Mouse (Mus musculus) kidney, postnatal 14 days (tissue): ENCODE measurements at regions not wholly inside any gene's neighbourhood (a gene's known extent, or its start where the extent isn't known, plus 50 kb on each side); places are given as distances from the start of the nearest gene placed in this dataset.

Experiments
- DNase-seq: peaks from one replicate; pipeline ENCODE4 v3.0.0; 2022; ENCODE audit warnings: mixed read lengths

DNA sequence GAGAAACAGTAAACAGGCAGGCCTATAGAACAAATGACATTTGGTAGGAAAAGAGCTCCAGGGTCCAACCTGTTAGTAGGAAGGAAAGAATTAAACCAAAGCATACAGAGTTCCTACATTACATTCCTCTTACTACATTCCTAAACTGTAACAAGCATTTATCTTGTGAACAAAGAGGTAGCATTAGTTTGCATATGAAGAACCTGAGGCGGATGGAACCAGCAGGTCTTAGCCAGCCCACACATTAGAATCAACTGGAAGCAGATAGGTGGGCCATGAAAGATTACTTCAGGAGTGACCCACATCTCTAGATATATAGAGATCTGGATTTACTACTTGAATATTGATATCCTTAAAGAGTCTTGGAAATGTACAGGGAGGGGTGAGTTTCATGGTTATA lies 238.8 kb downstream of the Klf5 start:
- DNase-seq, result no peak

DNA sequence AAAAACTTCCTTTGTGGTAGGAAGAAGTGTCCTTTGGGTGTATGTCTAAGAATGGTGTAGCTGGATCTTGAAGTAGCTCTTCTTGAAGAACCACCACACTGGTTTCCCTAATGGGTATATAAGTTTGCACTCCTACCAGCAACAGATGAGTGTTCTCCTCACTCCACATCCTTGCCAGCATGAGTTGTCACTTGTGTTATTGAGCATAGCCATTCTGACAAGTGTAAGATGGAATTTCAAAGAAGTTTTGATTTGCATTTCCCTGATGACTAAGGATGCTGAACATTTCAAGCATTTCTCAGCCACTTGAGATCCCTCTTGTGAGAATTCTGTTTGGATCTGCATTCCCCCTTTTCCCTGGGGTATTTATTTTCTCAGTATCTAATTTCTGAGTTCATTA lies 243.2 kb downstream of the Klf5 start:
- DNase-seq, result no peak

DNA sequence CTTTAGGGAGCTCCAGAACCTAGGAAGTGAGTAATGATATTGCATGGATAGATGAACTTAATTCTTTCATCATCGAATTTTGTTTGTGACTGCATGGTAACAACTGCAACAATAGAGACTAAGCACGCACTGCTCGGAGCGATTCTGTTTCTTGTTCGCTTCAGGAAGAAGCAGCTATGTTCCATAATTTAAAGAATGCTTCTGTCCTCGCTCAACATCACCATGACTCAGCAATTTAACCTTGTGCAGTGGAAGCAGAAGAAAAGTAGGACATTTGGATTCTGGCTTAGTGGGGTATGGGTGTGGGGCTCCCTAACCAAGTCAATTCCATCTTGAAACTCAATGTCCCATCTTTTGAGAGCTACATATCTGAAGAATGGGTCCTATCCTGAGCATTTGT lies 249.4 kb downstream of the Klf5 start:
- no peak for DNase-seq

DNA sequence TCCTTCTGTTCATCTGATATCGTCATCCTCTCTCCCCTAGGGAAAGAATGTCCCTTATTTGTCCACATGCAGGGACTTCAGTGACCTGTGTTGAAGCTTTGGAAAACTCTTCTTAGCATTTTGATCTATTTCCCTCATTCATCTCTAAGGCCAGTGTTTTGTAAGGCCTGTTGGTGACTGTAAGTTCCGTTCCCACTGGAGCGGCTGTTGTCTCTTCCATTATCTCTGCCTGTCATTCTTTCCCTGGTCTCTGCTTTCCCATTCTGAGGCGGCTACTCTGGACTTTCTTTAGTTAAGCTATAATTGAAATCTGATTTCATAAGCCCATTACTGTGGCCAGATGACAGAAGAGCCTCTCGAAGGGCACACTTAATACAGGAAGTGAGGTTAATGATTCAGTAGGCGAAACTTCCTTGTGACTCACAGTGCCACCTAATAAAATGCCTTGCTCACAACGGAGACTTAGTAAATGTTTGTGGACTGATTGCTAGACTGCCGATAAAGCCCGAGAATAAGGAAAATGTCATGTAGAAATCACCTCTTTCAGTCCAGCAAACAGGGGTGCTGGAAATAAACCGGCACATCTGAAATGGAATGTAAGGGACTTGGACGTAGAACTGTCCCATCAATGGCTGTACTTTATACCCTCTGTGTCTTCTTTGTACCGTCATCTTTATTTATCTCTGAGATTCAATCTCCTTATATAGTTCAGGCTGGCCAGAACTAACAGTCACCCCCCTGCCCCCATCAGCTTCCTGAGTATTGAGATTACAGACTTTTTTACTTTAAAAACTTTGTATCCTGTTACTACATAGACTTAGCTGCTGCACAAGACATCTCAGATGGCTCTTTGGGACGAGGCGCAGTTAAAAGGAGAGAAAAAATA lies 250.1 kb downstream of the Klf5 start:
- DNase-seq, result no peak

DNA sequence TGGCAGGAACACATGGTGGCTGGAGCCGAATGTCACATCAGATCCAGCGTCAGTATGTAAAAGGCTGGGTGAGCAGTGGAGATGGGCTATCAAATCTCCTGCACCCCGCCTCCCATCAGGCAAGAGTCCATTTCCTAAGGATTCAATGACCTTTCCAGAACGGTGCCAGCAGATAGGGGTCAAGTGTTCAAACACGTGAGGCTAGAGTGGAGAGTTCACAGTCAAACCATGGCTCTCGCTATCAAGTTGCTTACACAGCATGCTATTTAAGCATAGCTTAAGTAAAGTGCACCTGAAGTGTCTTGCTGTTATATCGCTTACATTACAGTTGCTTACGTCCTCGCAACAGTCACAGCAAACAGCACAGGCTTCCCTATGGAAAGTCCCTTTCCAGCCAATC lies 265.5 kb downstream of the Klf5 start:
- DNase-seq, result peak; percentile 7

DNA sequence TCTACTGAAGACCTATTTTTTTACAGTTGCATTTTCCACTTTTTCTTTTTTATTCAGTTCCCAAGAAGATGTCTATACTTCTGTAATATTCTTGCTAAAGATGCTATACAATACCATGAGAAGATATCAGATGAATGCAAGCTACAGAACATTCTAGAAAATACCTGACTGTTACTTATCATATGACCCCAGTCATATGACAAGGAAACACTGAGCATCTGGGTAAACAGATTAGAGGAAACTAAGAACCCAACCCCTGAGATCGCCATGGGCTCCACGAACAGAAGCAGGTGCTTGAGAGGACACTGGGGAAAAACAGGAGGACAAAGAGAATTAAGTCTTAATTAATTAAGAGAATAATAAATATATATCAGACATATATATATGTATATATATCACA lies 275.7 kb downstream of the Klf5 start:
- DNase-seq, result no peak

DNA sequence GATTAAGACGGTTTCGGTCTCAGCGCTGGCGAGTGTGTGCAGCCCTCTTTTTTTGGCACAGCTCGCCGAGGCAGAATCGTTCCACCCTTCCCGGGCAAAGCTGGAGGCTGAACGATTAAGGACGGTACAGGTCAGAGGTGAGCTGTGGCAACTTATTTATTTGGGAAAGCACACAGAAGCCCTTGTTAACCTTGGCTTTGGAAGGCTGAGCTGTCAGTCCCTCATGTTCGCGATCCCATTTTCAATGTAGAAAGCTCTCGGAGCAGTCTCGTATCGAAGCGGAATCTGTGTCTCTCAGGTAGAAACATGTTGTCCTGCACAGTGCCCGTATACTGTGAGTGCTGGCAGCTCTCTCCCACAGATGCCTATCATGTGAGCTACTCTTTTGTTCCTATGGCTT lies 280.2 kb downstream of the Klf5 start:
- DNase-seq, result peak; percentile 21

DNA sequence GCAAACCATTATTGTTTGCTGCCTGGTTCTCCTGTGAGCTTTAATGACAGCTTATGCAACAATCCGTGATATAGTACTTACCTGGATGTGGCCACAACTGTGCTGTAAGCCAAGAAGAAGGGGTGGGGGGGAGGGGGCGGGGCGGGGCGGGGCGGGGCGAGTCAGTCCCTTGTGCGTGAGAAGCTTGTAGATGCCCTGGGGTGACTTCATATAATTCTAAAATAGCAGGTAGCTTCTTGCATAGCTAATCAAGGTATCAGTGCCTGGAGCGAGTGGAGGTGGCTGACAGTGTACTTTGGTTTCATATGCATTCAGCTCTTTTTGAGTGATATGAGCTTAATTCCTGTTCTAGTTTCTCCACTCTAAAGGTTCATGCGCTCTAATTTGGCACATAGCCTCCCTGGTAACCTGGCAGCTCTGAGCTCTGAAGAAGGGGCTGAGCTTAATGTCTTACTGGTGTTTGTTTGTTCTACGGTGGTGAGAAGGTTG lies 280.8 kb downstream of the Klf5 start:
- DNase-seq, result peak; percentile 7

DNA sequence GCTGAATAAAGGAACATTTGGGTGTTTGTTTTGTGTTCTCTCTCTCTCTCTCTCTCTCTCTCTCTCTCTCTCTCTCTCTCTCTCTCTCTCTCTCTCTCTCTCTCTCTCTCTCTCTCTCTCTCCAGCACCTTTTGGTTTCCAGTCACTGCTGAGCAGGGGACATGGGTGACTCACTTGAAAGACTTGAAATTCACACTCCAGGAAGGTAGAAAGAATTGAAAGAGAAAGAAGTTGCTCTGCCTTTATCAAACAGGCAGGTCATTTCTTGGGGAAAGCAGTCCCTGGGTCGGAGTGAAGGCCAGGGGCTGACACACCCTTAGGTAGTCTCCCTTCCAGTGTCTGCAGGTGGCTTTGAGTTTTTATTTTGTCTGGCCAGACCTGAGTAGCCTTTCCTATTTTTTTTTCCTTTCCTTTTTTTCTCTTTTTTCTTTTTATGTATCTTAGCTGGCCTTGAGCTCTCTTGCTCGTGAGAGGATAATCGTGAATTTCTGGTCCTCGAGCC lies 281.3 kb downstream of the Klf5 start:
- DNase-seq, result no peak

DNA sequence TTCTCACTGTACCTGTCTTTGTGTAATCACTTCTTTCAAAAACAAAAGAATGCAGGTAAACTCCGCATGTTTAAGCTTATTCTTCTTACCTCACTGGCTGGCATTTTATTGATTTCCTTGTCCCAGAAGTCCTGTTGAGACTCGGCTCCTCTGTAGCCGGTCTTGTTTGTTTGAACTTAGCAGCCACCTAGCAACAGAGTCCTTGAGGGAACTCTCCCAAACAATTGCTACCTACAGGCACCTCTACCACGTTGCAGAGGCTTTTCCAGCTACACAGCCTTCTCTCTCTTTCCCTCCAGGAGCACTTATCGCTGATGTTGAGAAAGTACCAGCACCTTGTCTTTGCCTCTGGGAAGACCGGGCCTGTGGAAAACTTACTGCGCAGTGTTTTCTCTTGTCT lies 285.7 kb downstream of the Klf5 start:
- DNase-seq, result no peak

DNA sequence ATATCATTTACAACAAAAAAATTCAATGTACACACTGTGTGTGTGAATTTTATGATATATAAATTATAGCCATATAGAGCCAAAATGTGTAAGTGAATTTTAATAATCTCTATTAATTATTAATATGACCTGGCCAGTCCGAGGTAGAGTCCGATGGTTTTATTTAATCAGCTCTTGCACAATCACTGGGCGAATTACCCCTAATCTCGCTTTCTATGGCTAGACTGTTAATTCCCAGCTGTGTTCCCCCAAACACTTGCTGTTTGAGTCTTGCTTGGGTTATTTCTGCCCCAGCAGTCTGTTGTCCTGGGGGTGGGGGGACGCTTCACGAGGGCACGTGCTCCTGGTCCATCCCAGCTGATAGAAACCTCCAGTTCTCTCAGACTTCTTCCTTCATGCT lies 287.5 kb downstream of the Klf5 start:
- no peak for DNase-seq

DNA sequence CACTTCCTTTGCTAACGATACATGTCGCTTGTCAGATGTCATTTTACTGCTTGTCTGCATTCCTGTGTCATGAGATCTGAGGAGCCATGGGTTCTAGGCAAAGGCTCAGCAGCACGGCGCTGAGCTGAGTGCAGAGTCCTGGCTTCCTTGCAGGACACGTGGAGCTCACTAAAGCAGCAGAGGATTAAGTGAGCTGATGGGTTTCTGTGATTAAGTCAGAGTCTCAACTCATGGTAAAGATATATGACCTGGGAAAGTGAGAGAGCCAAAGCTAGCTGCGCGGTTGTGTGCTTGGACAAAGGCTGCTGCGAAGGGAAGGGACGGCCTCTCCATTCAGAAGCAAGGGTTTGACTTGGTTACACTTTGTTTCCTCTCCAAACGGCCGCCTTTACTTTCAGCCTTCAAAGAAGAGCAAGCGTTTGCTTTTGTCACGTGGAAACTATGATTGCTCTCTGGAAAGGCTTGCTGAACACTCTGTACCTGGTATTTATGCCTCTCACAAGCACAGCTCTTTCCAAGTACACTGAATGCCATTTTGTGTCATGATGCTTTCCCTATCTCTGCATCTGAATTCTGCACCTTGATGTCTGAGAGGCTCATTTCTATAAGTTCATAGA lies 292.5 kb downstream of the Klf5 start:
- DNase-seq, result no peak

DNA sequence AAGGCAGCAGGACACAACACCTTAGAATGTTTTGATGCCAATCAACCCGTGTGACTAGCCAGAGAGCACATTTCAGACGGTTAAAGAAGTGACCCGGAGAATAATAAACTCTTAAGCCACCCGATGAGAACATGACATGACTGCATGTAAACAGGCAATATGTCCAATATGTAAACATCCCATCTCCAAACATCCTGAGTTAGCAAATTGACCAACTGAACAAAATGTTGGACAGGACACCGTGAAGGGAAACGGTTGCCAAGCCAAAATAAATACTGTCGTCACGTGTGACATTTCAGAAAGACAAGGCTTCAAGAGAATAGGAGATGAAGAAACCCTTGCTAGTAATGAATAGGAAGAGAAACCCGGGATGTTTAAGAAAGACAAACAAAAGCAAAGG lies 294.4 kb downstream of the Klf5 start:
- DNase-seq, result no peak

DNA sequence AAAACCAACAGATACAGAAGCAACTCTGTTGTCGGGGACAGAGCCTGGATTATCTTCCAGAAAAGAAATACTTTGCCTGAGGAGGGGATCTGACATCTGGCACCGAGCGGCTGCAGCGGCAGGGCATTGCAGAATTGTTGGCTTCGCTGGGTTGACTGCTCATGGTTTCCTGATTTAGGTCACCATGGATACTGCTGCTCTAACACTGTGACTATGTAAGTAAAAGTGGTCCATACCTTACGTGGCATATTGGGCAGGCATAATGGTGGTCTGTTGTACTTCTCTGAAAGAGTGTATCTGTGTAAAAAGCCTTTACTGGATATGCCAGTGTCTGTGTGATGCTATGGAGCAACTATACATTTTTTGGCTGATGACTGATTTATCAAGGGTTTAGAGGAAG lies 295.4 kb downstream of the Klf5 start:
- DNase-seq, result no peak

DNA sequence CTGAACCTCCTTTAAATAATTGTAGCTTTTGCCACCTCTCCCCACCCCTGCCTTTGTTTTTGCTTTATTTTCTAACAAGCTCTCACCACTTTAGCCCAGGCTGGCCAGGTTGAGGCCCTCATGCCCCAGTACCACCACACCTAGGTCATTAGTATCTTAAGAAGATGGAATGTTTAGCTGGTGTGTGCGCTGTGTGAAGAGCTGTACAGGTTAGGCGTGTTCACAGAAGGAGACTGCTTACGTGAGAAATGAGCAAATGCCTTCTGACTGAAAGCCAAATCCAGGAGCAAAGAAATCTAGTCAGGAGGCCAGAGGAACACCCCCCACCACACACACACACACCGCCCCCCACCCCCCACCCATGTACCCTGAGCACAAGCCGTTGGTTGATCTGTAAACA lies 303.4 kb downstream of the Klf5 start:
- no peak for DNase-seq

DNA sequence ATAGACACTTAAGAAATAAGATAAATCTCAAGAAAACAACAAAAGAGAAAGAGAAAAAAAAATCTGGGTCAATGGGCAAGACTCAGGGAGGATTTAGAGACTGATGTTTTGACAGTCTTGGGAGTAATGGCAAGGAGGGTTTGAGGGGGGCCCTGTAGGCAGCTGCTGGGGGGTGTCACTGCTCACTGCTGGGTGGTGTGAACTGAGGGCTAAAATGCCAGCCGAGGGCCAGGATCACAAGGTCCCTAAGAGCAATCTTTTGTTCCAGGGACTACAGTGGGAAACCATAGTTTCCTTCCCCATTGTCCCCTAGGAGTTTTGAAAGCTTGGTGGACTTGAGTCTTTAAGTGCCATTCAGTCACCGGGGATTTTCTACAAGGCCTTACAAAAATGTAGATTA lies 304.8 kb downstream of the Klf5 start:
- DNase-seq, result no peak

DNA sequence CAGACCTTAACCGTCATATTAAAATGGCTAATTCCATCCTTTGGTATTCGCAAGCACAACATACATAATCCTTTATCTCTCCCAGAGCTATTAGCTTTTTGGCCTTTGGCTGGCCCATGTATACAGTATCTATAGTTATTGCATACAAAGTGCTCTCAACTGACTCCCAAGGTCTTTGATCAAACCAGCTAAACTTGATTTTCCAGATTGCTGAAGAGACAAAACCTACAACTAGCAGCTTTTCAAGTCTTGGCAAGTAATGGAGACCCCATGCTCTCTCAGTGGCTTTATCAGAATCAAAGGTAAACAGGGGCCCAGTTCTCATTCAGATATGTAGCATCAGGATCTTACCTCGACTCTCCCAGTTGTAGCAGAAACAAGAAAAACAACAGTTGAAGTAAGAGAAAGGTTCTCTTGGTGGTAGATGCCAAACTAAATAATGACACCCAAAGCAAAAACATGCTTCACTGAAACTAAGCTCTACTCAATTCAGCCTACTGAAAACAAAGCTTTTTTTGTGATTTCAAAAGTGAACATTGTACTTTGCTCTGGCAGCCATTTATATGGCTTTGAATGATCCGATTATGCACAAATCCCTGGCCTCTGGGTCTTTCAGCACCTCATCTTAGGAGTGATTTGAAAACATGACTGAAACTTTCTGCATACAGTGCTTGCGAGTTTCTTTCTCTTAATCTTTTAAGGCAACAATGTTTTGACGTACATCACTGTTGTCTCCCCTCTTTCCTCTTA lies 307.0 kb downstream of the Klf5 start:
- DNase-seq, result no peak

DNA sequence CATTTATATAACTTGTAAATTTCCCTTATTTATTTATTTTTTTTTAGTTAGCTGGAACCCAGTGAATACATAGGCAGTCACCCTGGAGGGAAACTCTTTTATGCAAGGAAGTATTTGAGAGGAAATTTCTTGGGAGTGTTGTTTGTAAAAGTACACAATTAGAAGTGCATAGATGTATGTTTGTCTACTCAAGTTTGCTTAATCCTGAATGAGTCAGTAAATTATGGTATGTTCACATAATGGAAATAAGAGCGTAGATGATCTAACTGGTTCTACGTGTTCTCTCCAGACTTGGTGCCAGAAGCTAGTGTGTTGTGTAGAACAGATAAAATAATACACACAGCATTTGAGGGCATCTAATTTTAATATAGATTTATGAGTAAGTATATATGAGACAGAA lies 310.5 kb downstream of the Klf5 start:
- no peak for DNase-seq

DNA sequence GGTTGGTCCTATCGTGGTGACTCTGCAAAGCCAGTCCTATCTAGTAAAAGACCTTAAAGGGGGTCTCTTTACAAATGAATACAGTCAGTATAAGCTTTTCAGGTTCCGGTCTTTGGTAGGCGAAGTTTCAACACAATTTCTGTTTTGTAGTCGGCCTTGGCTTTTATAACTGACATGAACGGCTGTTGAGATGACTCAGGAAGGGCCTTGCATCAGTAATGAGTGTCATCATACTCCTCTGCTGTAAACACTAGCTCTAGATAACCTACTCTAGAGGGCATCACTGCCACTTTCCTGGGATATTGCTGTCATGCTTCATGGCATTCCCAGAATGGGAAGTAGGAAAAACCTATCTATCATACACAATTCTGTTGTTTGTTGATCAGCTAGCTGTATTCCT lies 312.9 kb downstream of the Klf5 start:
- no peak for DNase-seq

DNA sequence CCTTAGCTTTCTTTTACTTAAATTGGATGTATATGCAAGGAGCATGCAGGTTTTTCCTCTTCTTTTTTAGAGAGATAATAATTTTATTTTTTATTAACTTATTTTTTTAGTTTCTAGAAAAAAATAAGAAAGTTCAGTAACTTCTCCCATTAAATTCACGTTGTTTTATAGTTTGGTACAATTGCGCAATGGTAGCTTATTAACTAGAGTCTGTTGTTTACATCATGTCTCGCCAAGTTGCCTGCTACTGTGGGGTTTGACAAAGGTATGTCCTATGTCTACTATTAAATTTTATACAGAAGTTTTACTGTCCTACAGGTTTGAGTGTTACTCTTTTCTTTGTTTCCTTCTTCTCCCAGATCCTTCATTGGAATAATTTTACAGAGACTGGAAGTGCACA lies 313.6 kb downstream of the Klf5 start:
- DNase-seq, result no peak

DNA sequence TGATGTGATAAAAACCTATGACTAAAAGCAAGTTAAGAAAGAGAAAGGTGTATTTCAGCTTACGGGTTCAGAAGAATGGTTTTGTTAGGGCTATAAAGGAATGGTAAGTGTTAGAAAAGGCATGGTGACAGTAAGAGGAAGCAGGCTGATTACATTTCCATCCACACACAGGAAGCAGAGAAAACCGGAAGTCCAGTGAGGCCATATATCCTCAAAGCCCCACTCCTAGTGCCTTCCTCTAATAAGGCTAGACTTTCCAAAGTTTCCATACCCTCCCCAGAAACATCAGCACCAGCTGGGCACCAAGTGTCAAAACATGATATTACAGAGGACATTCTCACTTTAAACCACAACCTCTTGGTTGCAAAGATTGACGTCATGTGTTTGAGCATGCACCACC lies 316.3 kb downstream of the Klf5 start:
- DNase-seq, result no peak

DNA sequence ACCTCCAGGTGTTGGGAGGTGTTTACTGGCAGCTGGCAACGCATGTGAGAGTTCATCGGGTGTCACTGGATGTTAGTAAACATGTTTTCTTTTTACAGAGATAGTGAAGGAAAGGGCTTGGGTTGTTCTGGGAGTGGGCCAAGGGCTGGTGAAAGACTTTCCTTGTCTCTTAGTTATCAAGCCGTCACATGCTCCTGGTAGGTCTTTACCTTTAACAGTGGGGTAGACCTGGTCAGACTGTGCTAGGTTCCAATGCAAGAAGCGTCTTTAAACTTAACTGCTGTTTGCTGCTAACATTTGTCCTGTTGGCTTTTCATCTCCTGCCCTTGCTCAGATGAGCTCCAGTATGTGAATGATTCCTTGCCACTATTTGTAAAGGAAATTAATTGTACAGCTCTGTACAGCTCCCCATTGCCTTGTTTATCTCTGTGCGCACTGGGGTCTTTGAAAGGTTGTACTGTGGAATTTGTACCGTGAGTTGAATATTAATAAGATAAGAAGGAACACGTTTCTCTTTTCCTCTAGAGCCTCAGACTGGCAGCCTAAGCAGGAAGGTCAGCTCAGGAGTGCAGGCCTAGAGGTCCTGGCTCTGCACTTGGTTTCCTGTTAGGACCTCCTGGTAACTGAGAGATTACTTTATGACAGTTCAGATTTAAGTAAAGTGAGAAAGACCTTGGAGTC lies 318.3 kb downstream of the Klf5 start:
- peak; percentile 8 for DNase-seq

DNA sequence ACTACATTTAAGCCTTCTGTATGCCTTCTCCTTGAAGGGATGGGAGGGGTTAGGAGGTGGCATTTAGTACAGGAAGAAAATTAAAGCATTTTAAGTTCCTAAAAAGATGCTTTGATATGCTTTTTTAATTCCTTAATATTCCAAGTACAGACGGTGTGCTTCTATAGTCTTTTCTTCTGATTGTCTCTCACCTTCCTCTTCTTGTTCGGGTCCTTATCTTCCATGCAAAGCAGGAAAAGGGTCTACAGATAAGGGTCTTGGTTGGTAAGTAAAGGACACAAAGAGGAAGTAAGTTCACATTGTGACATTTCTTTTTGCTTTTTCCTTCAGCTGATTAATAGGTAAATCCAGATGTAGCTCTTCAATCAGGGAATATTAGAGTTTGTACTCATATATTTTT lies 318.9 kb downstream of the Klf5 start:
- DNase-seq, result no peak
